Mouse (Mus musculus) brain, embryonic 14.5 days (tissue): ENCODE measurements around the gene Lpin2.

Source experiments
- CTCF ChIP-seq: fragments of 200-500 bp; IDR thresholded peaks from 2 replicates; pipeline ENCODE4 v1.5.1; 2012; ENCODE audit warnings: inconsistent platforms, mild to moderate bottlenecking, moderate library complexity, borderline replicate concordance; ENCODE audit not compliant: insufficient read depth, insufficient read length; ENCODE audit errors: extremely low read depth
- POLR2A ChIP-seq: fragments of 200-500 bp; IDR thresholded peaks from 2 replicates; pipeline ENCODE4 v1.6.1; 2012; ENCODE audit warnings: mild to moderate bottlenecking, inconsistent platforms, borderline replicate concordance; ENCODE audit not compliant: poor library complexity, insufficient read depth, insufficient read length, severe bottlenecking; ENCODE audit errors: extremely low read depth

DNA sequence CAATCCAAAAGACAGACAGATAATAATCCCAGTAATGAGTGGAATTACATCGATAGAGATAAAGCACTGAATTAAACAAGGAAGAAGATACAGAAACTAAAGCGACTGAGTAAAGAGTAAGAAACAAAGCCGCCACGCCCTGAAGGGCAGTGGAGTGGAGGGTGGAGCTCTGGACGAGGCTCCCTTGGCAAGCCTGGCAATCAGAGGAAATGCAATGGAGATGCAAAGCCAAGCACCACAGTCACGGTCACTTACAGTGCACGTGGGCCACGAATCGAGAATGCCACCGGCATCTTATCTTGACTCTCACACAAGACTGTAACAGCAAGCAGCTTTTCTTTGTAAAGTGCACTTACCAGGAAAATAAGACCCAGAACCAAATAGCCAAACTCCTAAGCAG lies 94.4 kb downstream of the Lpin2 start:
- no peak for TF ChIP-seq CTCF
- TF ChIP-seq POLR2A, result no peak
